Mouse (Mus musculus): ENCODE results near the gene Tmem63b.

DNA sequence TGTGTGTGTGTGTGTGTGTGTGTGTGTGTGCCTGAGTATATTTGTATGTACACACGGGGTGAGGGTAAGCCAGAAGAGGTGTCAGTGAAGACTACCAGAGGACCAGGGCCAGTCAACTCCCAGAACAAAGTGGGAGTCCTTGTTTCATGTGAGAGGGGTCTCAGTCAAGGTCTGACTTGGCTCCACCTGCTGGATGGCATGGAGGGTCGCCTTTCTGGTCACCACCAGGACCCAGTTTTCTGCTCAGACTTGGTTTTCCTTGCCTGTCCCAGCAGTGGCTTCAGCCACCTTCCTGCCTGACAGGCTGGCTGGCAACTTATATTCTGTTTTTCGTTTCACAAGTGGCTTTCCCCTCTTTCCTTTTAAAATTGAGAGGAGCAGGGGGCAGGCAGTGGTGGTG, 20.7 kb upstream of the Tmem63b start:
- TF ChIP-seq GATA1 (IDR thresholded peaks at IDR 0.05; ENCODE audit: borderline replicate concordance, low read length), result no peak
- no peak for TF ChIP-seq FLI1 (IDR thresholded peaks at IDR 0.05; ENCODE audit: low read length)

All from megakaryocyte, embryonic 14.5 days (primary cell).